Mouse (Mus musculus): ENCODE results near the gene Klk1.
"Not testable (repeated sequence)": the region's sequence is repeated elsewhere in the genome, so short reads cannot be mapped to it uniquely, and the experiment has no call there.

Gene Klk1

GRCm38 (mm10) chr7:44225076-44225475 is at the start of gene Klk1:
Gene Klk1, plus strand, starts transcription at chr7:44225360.
- Histone ChIP-seq H3K4me1 (replicated peaks; ENCODE audit: low read depth, low read length) (peaks cover 49% of the 10 kb centered on the region), H3K36me3 (ENCODE audit: insufficient read depth, low read length) (no peaks in the 10 kb centered on the region), H3K4me3 (replicated peaks; ENCODE audit: low read length) (no peak within 1 kb of the TSS), H3K27me3 (ENCODE audit: insufficient read depth, low read length) (0 out of 2 replicates have a peak, but pooled peaks cover 2% of the 10 kb centered on the region), H3K9me3 (ENCODE audit: low read length) (peaks cover 25% of the 10 kb centered on the region)
- TF ChIP-seq POU5F1 (IDR thresholded peaks at IDR 0.05; ENCODE audit: borderline replicate concordance, low read length) (no peak), NANOG (IDR thresholded peaks at IDR 0.05; ENCODE audit: borderline replicate concordance, low read length) (0 out of 2 replicates have a peak, but pooled peaks have one; percentile 11)

- TF ChIP-seq POU5F1 (IDR thresholded peaks at IDR 0.05; ENCODE audit: borderline replicate concordance, low read length) (no peak), NANOG (IDR thresholded peaks at IDR 0.05; ENCODE audit: borderline replicate concordance, low read length) (no peak), CTCF (conservative IDR thresholded peaks at IDR 0.05; ENCODE audit: low read length) (no peak)
- Histone ChIP-seq H3K4me1 (replicated peaks; ENCODE audit: low read depth, low read length) (no peaks in the 10 kb centered on the region), H3K36me3 (ENCODE audit: insufficient read depth, low read length) (no peaks in the 10 kb centered on the region), H3K4me3 (replicated peaks; ENCODE audit: low read length) (no peak overlapping the region), H3K9me3 (ENCODE audit: low read length) (peaks cover 46% of the 10 kb centered on the region), H3K27me3 (ENCODE audit: insufficient read depth, low read length) (no peaks in the 10 kb centered on the region)
Observed at GRCm38 (mm10) chr7:44179299-44180045, 45.7 kb upstream of the Klk1 start.

- H3K4me1 ChIP-seq (replicated peaks; ENCODE audit: low read depth, low read length); H3K4me3 ChIP-seq (replicated peaks; ENCODE audit: low read length); H3K9me3 ChIP-seq (ENCODE audit: low read length): not testable (repeated sequence)
Observed at GRCm38 (mm10) chr7:44186516-44186915, 38.6 kb upstream of the Klk1 start.

GRCm38 (mm10) chr7:44187936-44188335 is 37.2 kb upstream of the Klk1 start, which contains the start of gene Klk1b24:
Gene Klk1b24, plus strand, starts transcription at chr7:44188236.
- H3K36me3 ChIP-seq (ENCODE audit: insufficient read depth, low read length); H3K9me3 ChIP-seq (ENCODE audit: low read length): not testable (repeated sequence)

More at GRCm38 (mm10) chr7:44186516-44186915, 38.6 kb upstream of the Klk1 start:
- not testable (repeated sequence) for H3K27me3 ChIP-seq (ENCODE audit: insufficient read depth, low read length); H3K36me3 ChIP-seq (ENCODE audit: insufficient read depth, low read length)

DNA sequence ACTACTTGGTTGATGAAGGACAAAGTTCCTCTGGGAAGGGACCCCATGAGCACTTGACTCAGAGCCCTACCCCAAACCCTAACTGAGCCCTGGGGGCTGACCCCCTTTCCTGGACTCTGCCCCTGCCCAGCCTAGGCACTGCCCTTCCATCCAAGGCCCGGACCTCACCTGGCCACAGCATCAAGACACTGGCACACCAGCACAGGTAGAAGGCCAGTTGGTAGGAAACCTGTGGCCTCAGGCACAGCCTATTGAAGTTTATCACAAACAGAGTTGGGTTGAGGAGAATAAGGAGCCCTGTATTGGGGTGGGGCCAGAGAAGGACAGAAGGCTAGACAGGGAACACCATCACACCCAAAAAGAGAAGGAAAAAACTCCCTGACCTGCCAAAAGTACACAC is 31.7 kb upstream of the Klk1 start:
- H3K36me3 ChIP-seq (ENCODE audit: insufficient read depth, low read length); H3K27me3 ChIP-seq (ENCODE audit: insufficient read depth, low read length); H3K9me3 ChIP-seq (ENCODE audit: low read length); H3K4me3 ChIP-seq (replicated peaks; ENCODE audit: low read length): not testable (repeated sequence)
- peaks cover 10% of the 10 kb centered on the region for H3K4me1 ChIP-seq (replicated peaks; ENCODE audit: low read depth, low read length)

More at GRCm38 (mm10) chr7:44187936-44188335, 37.2 kb upstream of the Klk1 start, which contains the start of gene Klk1b24:
- H3K27me3 ChIP-seq (ENCODE audit: insufficient read depth, low read length); H3K4me3 ChIP-seq (replicated peaks; ENCODE audit: low read length); H3K4me1 ChIP-seq (replicated peaks; ENCODE audit: low read depth, low read length): not testable (repeated sequence)

DNA sequence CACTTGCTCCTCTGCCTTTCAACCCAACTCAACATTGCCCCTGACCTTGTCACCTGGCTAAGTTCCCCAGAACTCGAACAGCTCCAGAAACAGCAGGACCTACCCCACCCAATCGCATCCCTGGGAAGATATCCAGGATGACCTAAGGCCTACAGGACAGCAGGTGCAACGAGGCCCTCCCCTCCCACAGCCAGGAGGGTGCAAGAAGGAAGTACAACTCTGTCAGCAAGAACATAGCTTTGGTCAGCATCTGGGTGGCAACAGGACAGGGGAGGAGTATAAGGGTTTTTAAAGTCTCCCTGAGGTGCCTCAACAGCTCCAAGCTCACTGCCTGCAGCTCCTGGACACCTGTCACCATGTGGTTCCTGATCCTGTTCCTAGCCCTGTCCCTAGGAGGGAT is 27.3 kb upstream of the Klk1 start, which contains the start of gene Klk1b3:
TSS of gene Klk1b3 (plus strand) at position 301 of the 400 bp plus-strand sequence.
- Histone ChIP-seq H3K9me3 (ENCODE audit: low read length) (no peaks in the 10 kb centered on the region; the same call in 1 of the 2 replicates), H3K4me3 (replicated peaks; ENCODE audit: low read length) (no peak within 1 kb of the TSS), H3K4me1 (replicated peaks; ENCODE audit: low read depth, low read length) (peaks cover 16% of the 10 kb centered on the region), H3K27me3 (ENCODE audit: insufficient read depth, low read length) (no peaks in the 10 kb centered on the region), H3K36me3 (ENCODE audit: insufficient read depth, low read length) (no peaks in the 10 kb centered on the region)
- TF ChIP-seq POU5F1 (IDR thresholded peaks at IDR 0.05; ENCODE audit: borderline replicate concordance, low read length) (no peak), CTCF (conservative IDR thresholded peaks at IDR 0.05; ENCODE audit: low read length) (no peak), NANOG (IDR thresholded peaks at IDR 0.05; ENCODE audit: borderline replicate concordance, low read length) (no peak)

DNA sequence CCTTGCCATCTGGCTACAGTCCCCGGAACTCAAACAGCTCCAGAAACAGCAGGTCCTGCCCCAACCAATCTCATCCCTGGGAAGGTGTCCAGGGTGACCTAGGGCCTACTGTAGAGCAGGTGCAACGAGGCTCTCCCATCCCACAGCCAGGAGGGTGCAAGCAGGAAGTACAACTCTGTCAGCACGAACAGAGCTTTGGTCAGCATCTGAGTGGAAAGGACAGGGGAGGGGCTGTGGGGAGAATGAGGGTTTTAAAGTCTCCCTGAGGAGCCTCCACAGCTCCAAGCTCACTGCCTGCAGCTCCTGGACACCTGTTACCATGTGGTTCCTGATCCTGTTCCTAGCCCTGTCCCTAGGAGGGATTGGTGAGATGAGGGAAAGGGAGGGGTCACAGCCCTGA is 18.0 kb upstream of the Klk1 start, which contains the start of gene Klk1b4:
TSS of gene Klk1b4 (plus strand) at position 301 of the 400 bp plus-strand sequence.
- H3K4me1 ChIP-seq (replicated peaks; ENCODE audit: low read depth, low read length); H3K9me3 ChIP-seq (ENCODE audit: low read length); H3K36me3 ChIP-seq (ENCODE audit: insufficient read depth, low read length); H3K4me3 ChIP-seq (replicated peaks; ENCODE audit: low read length): not testable (repeated sequence)
- peaks cover 12% of the 10 kb centered on the region for H3K27me3 ChIP-seq (ENCODE audit: insufficient read depth, low read length)

DNA sequence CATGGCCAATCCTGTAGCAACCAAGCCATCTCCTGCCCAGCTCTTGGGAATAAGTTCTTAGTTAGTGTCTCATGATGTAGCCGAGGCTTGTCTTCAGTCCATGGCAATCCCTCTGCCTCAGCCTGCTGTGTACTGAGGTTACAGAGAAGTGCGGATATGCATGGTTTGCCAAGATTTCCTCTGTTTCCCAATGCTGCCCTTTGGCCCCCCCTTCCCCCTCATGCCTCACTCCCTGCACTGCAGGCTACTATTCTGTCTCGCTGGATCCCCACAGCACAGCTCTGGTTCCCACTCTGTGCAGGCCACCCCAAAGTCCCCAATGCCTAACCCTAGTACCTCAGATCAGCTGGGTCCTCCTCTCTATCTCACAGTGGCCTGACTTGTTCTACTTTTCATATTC is 16.9 kb upstream of the Klk1 start:
- no peak for TF ChIP-seq POU5F1 (IDR thresholded peaks at IDR 0.05; ENCODE audit: borderline replicate concordance, low read length)
- no peak for TF ChIP-seq NANOG (IDR thresholded peaks at IDR 0.05; ENCODE audit: borderline replicate concordance, low read length)
- TF ChIP-seq CTCF (conservative IDR thresholded peaks at IDR 0.05; ENCODE audit: low read length), result no peak
- H3K36me3 ChIP-seq (ENCODE audit: insufficient read depth, low read length), result no peaks in the 10 kb centered on the region
- no peaks in the 10 kb centered on the region for H3K4me1 ChIP-seq (replicated peaks; ENCODE audit: low read depth, low read length)
- H3K9me3 ChIP-seq (ENCODE audit: low read length), result no peaks in the 10 kb centered on the region
- peaks cover 12% of the 10 kb centered on the region for H3K27me3 ChIP-seq (ENCODE audit: insufficient read depth, low read length)
- H3K4me3 ChIP-seq (replicated peaks; ENCODE audit: low read length), result no peak overlapping the region

DNA sequence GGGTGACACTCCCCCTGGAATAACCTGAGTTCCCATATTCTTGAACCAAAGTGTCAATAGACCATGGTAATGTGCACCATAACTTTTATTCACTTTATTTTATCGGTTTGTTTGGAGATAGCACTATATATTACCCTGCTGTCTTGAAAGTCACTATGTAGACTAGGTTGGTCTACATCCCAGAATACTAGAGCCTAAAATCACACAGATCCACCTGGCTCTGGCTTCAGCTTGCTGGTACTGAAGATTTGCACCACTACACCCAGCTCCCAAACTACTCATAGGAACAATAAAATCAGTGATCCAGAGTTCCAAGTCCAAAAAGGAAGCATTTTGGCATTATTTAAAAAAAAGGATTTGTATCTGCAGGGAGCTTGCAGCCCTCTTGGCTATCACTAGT is 9.5 kb upstream of the Klk1 start, which contains the start of gene Klk1b5:
TSS of gene Klk1b5 (plus strand) at position 301 of the 400 bp plus-strand sequence.
- Histone ChIP-seq H3K9me3 (ENCODE audit: low read length) (no peaks in the 10 kb centered on the region), H3K36me3 (ENCODE audit: insufficient read depth, low read length) (no peaks in the 10 kb centered on the region), H3K27me3 (ENCODE audit: insufficient read depth, low read length) (peaks cover 23% of the 10 kb centered on the region), H3K4me1 (replicated peaks; ENCODE audit: low read depth, low read length) (no peaks in the 10 kb centered on the region), H3K4me3 (replicated peaks; ENCODE audit: low read length) (no peak within 1 kb of the TSS)
- TF ChIP-seq POU5F1 (IDR thresholded peaks at IDR 0.05; ENCODE audit: borderline replicate concordance, low read length) (no peak), CTCF (conservative IDR thresholded peaks at IDR 0.05; ENCODE audit: low read length) (no peak), NANOG (IDR thresholded peaks at IDR 0.05; ENCODE audit: borderline replicate concordance, low read length) (no peak)

GRCm38 (mm10) chr7:44221601-44222000 is 3.6 kb upstream of the Klk1 start:
- not testable (repeated sequence) for H3K36me3 ChIP-seq (ENCODE audit: insufficient read depth, low read length); H3K9me3 ChIP-seq (ENCODE audit: low read length); H3K4me3 ChIP-seq (replicated peaks; ENCODE audit: low read length)
- H3K4me1 ChIP-seq (replicated peaks; ENCODE audit: low read depth, low read length), result peaks cover 44% of the 10 kb centered on the region
- peaks cover 20% of the 10 kb centered on the region for H3K27me3 ChIP-seq (ENCODE audit: insufficient read depth, low read length)

DNA sequence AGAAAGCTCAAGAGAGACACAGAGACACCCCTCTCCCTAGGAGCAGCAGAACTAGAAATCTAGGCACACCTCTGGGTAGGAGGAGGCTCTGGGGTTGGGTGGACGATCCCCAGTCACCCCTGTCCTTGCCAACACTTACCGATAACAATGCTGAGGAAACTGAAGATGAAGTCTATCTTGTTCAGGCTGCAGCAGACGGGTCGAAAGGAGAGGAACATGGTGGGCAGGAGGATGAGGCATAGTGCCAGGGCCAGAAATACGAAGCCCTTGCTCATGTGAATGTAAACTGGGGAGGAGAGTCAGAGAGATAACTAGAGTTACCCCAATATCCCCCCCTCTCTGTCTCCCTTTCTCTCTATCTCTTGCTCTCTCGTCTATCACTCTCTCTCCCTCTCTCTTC is 2.8 kb upstream of the Klk1 start:
- Histone ChIP-seq H3K9me3 (ENCODE audit: low read length) (peaks cover 14% of the 10 kb centered on the region), H3K27me3 (ENCODE audit: insufficient read depth, low read length) (peaks cover 15% of the 10 kb centered on the region), H3K4me1 (replicated peaks; ENCODE audit: low read depth, low read length) (peaks cover 46% of the 10 kb centered on the region)
- H3K4me3 ChIP-seq (replicated peaks; ENCODE audit: low read length); H3K36me3 ChIP-seq (ENCODE audit: insufficient read depth, low read length): not testable (repeated sequence)
